Mouse (Mus musculus): ENCODE measurements around the gene Slit3. TPM values are rescaled to one million over a fixed set of nuclear protein-coding genes. Genes with fewer than 3 reads are reported as not detected.

Slit3 gene
- total RNA-seq, 2 experiments from 2014 or later, result 12.5 to 17.9 TPM

DNA sequence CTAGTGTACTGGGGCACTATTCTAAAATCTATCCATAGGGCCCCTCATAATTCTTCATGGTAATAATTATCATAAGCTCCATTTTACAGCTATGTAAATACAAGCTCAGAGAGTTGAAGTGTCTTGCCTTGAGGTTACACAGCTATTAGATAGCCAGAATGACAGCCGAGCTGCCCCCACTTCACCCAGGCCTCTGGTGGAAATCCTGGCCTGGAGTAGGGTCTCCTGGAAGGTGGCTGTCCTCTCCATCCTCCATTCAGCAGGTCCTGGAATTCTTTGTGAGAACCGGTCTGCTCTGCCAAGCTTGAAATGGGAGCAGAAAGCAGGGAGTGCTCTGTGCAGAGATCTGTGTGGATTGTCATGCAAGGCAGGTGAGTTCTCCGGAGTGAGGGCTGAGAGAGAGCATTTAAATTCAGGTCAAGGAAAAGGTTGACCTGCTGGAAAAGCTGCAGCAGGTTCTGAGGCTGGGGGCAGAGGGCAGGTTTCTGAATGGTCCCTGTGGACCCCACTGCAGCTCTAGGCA is 517.9 kb downstream of the Slit3 start:
- no peak for DNase-seq

DNA sequence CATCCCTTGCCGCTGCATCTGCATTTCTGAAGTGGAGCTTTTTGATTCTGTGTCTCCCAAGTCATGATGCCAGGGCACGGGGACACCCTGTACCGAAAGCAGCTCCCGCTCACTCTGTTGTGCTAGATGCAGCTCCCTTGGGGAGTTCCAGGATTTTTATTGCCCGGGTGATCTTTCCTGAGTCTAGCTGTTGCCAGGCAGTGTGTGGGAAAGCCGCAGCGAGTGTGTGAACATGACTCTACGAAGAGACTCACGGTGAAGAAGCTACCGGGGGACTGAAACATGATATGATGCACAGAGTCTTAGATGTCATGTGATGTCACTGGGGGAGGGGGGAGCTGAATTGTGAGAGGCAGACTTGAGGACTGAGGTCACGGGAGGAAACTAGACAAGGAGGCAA is 518.4 kb downstream of the Slit3 start:
- no peak for DNase-seq

DNA sequence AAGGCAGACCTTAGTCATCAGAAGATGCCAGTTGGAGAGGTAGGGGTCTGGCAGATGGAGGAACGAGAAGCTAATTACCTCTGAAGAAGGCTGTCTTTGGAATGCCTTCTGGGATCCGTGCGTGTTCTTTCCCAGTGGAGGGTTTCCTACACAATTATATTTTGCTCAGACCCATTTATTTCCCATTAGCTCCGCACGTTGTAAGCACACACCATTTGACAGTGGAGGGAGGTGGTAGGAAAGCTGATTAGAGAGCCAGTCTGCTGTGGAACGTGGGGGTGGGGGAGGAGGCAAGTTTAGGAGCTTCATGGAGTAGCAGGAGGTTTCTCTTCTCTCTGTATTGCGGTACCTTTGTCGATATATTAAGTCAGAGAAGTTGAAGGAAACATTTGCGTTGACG is 530.3 kb downstream of the Slit3 start:
- DNase-seq, result no peak

DNA sequence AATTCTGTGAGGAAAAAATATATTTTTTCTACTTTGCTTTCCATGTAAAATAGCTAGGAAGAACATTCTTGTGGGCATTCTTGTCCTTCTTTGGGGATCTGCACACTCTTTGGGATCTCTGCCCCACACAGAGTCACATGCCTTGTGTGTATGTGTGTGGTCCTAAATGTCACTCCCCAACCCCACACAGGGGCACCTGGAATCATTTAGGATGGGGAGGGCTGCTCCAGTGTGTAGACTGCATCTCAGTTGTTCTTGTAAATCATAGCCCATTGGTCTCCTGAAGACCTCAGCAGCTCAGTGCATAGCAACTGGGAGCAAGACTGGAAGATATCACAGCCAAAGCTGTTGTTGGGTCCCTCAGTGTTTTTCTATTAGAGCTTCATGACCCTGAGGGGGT is 534.8 kb downstream of the Slit3 start:
- DNase-seq, result no peak

DNA sequence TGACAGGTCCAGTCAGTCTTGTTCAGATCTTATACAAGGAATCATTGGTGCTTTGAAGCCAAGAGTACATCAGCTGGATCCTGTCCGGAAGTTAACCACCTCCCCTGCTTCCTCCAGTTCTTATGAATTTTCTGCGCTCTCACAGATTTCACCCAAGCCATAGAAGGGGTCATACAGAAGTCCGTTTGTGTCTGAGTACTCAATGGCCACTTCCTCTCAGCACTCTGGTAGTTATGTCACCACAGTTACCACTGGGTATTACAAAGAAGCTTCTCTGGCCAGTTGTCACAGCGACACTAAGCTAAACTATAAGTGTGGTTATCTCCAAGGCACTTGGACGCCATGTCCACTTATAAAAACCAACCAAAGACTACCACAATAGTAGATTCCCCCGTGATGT is 536.6 kb downstream of the Slit3 start:
- no peak for DNase-seq

DNA sequence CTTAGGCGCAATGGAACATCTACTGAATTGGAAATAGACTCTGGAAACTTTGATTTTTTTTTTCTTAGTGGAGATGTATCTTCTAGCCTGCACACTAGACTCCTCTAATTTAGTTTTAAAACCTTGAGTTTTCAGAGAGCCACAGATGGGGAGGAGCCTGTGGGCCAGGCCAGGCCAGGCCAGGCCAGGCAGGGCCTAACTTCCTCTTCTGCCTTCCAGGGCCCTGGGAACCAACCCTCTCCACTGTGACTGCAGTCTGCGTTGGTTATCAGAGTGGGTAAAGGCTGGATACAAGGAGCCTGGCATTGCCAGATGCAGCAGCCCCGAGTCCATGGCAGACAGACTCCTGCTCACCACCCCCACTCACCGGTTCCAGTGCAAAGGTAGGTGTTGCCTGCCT is 539.9 kb downstream of the Slit3 start:
- no peak for DNase-seq

DNA sequence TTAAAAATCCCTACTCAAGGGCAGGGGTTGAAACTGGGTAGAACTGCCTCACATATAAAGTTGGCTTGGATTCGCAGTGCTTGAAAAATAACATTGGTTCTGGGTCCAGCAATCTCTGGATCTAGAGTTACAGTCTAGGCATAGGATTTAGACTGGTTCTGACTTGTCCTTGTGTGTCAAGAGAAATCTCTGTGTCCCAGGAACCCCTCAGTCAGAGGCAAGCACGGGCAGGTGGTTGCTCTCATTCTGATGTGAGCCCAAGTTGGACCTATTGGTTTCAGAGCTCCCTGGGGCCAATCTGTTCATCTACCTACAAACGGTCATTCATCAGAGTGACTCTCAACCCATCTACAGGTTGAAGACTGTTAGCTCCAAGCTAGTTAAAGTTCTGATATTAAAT is 541.9 kb downstream of the Slit3 start:
- no peak for DNase-seq

DNA sequence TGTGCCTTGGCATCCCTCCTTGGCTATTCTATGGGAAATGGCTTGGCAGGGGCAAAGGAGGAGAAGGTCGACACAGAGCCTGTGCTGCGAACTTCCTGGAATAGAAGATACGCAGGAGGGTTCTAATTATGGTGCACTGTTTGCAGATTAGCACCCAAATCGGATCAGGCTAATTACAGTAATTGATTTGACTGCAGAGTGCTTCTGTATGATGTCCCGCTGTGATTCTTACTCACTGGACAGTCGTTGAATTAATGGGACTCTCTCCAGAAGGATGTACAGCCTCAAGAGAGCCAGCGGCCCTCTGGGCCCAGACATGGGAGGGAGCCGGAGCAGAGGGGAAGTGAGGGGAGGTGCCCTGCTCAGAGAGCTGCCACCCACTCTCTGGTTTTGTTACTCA is 542.6 kb downstream of the Slit3 start:
- DNase-seq, result no peak

DNA sequence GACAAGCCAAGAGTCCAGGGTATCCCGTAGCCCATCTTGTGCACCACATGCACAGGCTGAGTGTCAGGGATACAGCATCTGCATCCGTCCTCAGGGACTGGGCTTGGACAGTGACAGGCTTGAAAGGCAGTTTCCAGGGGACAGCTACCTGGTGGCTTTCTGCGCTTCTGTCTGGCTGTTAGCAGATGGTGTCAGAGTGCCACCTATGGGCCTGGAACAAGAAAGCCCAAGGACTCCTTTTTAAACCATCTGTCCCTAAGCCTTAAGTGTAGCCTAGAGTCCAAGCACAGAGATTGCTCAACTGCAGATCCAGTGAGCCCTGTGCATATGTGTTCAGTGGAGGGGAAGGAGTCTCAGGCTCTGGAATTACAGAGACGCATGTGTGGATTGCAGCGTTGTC is 544.0 kb downstream of the Slit3 start:
- DNase-seq, result no peak

DNA sequence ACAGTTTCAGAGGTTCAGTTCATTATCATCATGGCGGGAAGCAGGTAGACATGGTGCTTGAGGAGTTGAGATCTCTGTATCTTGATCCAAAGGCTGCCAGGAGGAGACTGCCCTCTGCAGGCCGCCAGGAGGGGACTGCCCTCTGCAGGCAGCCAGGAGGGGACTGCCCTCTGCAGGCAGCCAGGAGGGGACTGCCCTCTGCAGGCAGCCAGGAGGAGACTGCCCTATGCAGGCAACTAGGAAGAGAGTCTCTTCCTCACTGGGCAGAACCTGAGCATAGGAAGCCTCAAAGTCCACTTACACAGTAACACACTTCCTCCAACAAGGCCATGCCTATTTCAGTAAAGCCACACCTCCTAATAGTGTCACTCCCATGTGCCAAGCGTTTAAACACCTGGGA is 546.4 kb downstream of the Slit3 start:
- DNase-seq, result no peak

DNA sequence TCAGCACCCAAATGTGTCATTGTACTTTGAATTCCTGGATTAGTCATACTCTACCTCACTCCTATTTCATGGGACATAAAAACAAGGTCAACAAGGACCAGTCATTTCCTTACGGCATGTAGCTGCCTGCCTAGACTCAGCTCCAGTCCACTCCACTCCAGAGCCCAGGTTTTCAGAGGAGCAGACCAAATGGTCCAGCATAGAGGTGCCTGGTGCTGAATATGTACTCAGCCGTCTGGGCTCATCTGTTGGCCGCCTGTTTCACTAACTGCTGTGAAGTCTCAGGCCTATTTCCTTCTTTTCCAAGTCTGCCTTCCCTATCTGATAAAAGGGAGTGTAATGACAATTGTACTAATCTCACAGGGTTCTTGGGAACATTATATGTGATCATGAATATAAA is 547.1 kb downstream of the Slit3 start:
- DNase-seq, result no peak

DNA sequence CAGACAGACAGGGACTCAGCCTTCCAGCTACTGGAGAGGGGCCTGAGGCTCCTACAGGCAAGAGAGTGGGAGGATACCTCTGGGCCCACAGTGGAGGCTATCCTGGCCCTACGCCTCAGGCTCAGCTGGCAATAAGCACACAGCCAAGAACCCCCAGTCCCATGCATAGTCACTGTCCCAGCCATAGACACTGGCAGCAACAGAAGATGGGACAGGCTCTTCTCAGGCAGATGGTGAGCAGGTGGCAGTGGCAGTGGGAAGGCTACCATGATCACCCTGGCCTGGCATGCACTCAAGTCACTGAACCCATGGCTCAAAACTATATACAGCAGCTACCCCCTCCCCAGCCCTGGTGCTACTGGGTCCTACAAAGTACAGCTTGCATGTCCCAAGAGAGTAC is 547.7 kb downstream of the Slit3 start:
- DNase-seq, result no peak

DNA sequence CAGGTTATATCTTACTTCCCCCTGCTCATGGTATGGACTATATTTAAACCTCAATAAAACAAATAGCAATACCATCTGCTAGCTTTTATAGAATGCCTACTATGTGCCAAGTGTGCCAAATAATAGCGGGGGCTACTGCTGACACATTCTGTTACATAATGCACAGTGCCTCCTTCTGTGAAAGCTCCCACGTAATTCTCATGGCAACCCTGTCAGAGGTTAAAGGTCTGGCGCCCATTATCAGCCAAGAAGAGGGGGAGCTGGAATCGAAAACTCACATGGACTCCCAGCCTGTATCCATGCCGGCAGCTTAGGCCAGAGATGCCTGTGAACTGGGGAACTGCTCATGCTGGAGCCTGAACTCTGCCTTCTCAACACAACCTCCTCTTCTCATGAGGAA is 548.5 kb downstream of the Slit3 start:
- DNase-seq, result no peak

DNA sequence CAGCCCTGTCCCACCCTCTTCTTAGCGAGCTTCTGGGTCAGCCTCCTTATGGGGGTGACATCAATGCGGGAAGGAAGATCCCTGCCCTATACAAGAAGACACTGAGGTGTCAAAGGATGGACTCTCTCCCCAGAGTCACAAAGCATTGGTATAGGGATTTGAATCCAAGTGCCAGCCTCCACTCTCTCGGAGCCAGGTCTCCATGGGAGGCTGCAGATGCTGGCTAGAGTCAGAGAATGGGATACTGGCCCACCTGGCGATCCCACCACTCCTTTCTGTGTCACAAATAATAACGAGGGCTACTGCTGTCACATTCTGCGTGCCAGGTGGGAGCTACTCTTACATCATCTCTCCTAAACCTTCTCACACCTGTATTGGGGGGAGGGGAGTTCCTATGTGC is 549.2 kb downstream of the Slit3 start:
- DNase-seq, result no peak

DNA sequence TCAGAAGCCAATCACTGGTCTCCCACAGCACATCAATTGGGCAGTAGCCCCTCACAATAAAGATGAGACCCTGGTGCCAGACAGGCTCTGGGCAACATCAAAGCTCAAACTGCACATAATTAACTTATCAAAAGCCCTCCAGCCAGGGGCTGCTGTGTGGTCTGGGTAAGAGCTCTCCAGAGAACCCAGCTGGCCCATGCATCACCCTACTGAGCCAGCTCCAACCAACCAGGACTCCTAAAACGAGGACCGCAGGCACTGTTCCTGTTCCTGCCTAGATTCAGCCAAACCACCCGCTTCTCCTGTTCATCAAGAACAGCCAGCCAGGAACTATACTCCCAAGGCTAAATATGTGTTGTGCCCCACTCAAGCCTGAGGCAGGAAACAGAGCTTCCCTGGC is 549.7 kb downstream of the Slit3 start:
- no peak for DNase-seq

DNA sequence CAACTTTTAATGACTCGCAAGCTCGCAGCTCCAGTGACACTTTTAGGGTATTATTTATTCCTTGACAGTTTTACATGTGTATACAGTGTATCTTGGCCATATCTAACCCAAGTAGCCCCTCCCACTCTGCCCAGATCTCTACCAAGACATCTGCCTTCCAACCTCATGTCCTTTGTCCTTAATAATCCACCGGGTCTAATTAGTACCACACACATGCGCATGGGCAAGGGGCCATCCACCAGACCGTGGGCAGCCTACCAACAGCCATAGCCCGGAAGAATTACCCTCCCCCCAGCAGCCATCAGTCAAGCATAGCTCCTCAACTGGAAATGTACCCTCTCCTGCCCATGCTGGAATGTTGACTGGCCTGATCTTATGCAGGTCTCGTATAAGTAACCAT is 552.0 kb downstream of the Slit3 start:
- DNase-seq, result no peak

DNA sequence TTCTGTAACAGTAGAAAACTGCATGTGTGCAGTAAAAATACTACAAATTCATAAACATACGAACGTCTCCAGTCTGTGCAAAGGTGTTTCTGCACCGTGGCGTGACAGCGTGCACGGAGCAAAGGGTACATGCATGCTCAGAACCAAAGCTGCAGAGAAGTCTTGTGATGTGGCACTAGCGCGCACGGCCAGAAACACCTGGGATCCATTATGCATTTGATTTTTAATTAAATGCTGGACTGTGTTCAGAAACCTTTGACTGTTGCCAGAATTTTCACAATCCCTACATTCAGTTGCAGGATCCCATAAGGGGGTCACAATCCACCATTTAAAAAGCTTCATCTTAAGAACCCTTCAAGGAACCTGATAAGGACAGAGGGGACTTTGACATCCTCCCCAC is 553.2 kb downstream of the Slit3 start:
- DNase-seq, result no peak

DNA sequence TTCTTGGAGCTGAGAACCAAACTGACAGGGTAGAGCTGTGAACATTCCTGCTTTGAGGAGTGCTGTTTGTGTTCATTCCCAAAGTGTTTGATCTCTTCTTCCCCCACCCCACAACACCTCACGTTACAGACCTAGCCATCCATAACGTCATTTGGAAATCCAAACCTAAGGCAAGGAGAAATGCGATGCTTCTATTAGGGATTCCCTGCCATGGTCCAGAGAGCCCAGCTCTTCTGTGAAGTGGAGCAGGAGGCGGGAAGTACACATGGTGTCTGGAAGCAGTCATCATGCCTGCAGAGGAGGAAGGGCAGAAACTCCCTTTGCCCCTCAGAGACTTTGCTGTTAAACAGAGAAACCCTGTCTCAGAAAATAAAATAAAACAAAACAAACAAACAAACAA is 555.7 kb downstream of the Slit3 start:
- DNase-seq, result no peak

DNA sequence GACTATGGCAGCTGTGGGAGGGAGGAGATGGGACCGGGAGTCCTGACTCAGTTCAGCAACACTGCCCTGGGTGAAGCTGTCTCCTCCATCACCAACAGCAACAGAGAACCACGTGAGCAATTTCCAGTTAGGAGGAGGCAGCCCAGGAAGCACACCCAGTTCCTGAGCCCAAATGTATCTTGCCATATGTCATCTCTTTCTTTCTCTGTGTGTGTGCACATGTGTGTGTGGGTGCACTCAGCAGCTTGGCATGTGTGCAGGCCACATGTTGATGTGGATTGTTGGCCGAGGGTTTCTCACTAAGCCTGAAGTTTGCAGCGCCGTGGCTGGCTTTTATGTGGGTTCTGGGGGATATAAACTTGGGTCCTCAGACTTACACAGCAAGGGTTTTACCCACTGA is 559.0 kb downstream of the Slit3 start:
- no peak for DNase-seq

DNA sequence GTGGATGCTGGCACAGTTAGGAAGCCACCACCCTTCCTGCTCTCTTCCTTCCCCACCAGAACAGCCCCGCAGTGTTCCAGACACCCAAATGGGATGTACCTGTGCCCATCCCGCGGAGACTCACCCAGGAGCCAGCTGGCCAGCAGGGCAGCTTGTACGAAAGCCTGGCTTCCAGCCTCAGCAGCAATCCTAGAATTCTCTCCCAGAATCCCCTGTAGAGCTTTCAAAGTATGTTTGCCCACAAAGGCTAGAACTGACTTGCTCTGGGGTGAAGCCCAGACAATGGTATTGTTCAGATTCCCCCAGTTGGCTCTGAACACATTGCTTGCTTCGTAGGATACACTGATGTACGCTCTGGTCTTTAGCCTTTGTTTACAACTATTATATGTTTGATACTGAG is 566.3 kb downstream of the Slit3 start:
- DNase-seq, result no peak

DNA sequence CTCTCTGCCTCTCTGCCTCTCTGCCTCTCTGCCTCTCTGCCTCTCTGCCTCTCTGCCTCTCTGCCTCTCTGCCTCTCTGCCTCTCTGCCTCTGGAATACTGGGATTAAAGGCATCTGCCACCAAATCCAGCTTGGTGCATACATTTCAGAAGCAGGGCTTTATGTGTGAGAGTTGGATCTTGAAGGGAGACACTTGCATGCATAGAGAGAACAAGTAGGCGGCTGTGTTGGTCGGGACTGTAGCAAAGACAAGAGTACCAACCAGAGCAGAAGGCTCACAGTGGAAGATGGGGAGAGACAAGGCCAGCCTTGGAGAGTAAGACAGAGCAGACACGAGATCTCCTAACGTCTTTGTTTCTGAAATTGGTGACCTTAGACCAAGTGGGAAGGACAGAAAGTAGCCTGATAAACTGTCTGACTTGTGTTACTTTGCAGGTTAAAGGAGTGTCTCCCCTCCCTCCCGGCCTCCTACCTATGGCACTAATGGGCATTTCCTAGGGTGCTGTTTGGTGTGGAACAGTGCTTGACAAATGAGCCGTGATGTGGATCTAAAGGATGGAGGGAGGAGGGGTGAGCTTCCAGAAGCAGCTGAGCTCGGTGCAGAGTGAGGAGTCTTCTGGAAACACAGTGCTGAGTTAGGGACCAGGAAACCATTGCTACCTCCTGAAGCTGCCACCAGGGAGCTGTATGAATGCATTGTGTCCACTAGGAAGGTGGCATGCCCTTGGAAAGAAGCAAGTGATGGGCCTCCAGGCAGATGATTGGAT is 569.7 kb downstream of the Slit3 start:
- no peak for DNase-seq

DNA sequence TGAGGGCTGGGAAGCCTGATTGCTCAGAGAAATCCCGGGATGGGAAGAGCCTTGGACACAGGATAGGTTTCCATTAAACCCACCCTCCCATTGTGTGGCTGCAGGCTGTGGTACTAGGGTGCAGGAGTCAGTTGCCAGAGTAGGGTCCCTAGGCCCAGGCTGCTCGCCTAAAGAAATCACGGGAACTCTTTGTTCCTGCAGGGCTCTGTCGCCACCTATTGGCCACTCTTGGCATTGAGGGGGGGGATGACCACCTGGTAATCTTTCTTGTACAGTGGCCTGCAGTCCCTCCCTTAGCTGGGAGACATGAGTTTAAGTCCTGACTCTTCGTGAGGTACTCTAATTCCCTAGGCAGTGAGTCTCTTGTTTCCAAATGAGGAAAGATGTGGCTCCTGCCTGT is 572.1 kb downstream of the Slit3 start:
- DNase-seq, result peak; percentile 69

DNA sequence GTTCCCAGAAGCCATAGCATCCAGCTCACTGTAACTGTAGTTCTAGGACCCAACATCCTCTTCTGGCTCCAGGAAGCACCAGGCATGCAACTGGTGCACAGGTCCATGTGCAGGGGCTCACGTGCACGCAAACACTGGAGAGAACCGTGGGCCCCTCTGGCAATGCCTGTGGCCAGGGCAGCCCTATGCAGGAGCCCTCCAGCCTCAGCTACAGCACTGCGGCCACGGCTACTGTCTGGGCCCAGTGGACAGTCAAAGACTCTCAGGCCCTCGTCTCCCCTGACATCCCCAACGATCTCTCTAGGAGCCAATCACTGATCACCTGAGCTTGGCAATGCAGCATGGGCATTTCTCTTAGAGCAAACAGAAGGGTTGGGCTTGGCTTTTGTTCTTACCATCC is 572.6 kb downstream of the Slit3 start:
- DNase-seq, result no peak

DNA sequence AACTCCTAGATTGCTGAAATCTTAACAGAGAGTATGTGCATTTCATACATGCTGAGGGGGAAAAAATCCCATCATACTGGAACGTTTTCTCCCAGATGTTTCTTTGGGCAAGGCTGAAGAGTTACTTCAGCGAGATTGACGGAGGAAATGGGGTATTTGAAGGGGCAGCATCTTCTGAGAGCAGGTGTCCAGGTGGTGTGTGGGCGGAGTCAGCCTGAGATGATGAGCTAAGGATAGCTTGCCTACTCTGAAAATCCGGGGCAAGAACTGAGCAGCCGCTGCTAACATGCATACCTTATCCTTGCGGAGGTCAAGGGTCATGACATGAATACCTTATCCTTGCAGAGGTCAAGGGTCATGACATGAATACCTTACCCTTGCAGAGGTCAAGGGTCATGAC is 576.5 kb downstream of the Slit3 start:
- no peak for DNase-seq

DNA sequence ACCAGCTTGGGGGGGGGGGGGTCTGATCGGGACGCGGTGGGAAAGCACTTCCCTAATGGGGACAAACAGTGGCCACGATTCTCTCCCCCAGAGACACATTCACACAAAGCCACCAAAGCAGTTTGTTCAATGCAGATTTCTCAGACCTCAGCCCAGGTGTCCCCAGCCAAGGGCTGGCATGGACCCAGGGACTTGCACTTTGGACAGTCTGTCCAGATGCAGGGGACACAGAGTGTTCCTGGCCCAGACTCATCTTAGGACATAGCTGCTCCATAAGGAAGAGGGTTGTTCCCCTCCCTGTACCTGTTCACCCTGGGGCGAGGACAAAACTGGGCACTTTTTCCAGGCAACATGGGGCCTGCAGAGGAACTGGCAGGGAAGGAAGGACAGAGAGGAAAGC is 577.9 kb downstream of the Slit3 start:
- no peak for DNase-seq
